Mouse (Mus musculus) forebrain, postnatal 0 days (tissue): Measurements from ENCODE around the gene Fam151a. TPM values are rescaled to one million over a fixed set of nuclear protein-coding genes. Genes with fewer than 3 reads are reported as not detected.
A peak's percentile ranks its signal among the peaks of the same experiment; 100 is the strongest.
"Not testable (repeated sequence)": the region's sequence is repeated elsewhere in the genome, so short reads cannot be mapped to it uniquely, and the experiment has no call there.

ENCODE experiments used
- ATAC-seq: fragments of 200-750 bp; cut with Nextera tagmentation; 2 replicates; pipeline ENCODE4 v1.8.0; 2017; ENCODE audit warnings: mild to moderate bottlenecking, moderate library complexity
- DNase-seq: peaks from one replicate; pipeline ENCODE4 v3.0.0-alpha.2; 2015
- H3K27ac ChIP-seq: fragments of 300-500 bp; sonication (generic); 2 replicates; pipeline ENCODE4 v1.5.1; 2014; ENCODE audit warnings: low read depth, mild to moderate bottlenecking, antibody characterized with exemption, low read length, moderate library complexity, mixed read lengths
- H3K27me3 ChIP-seq: fragments of 300-500 bp; sonication (generic); 2 replicates; pipeline ENCODE4 v1.6.1; 2014; ENCODE audit warnings: mild to moderate bottlenecking, low read length, mixed read lengths; ENCODE audit not compliant: insufficient read depth
- H3K36me3 ChIP-seq: fragments of 300-500 bp; sonication (generic); 2 replicates; pipeline ENCODE4 v1.6.1; 2014; ENCODE audit warnings: mild to moderate bottlenecking, moderate library complexity; ENCODE audit not compliant: insufficient read depth
- H3K4me1 ChIP-seq: fragments of 300-500 bp; sonication (generic); 2 replicates; pipeline ENCODE4 v1.6.1; 2014; ENCODE audit warnings: antibody characterized with exemption; ENCODE audit not compliant: insufficient read depth
- H3K4me2 ChIP-seq: fragments of 300-500 bp; sonication (generic); 2 replicates; pipeline ENCODE4 v1.6.1; 2014; ENCODE audit warnings: low read depth, mild to moderate bottlenecking, moderate library complexity
- H3K4me3 ChIP-seq: fragments of 300-500 bp; sonication (generic); 2 replicates; pipeline ENCODE4 v1.5.1; 2014; ENCODE audit warnings: low read depth, low read length, mixed read lengths
- H3K9ac ChIP-seq: fragments of 300-500 bp; sonication (generic); 2 replicates; pipeline ENCODE4 v1.6.1; 2014; ENCODE audit warnings: mild to moderate bottlenecking
- H3K9me3 ChIP-seq: fragments of 300-500 bp; sonication (generic); 2 replicates; pipeline ENCODE4 v1.6.1; 2016; ENCODE audit warnings: low read length
- CTCF ChIP-seq: sonication (generic); IDR thresholded peaks from 2 replicates; pipeline ENCODE4 v1.5.1; 2016; ENCODE audit warnings: antibody characterized with exemption, control low read depth, low read depth
- WGBS: fragments of 180-500 bp; shearing (Covaris S2); extraction: QIAGEN DNeasy Blood & Tissue Kit; methylation state at CpG from one replicate; pipeline ENCODE4 v1.1.7; 2014; 5-methylcytosine and 5-hydroxymethylcytosine counted together
- polyA plus RNA-seq: library from polyadenylated mRNA; unstranded; fragments of >200 nt; fragmentation: Nextera tagmentation; extraction: Ambion mirVana; gene quantifications from 2 replicates; pipeline ENCODE4 v1.2.1, GENCODE M21; 2015
- total RNA-seq: library from RNA; depleted of rRNA; stranded (reverse); fragments of >200 nt; gene quantifications from 2 replicates; pipeline ENCODE4 v1.2.3, GENCODE M21; 2014

Fam151a gene
- total and polyA plus RNA-seq, 2 experiments from 2014 or later: not detected

GRCm38 (mm10) chr4:106705096-106705665 lies 28.5 kb upstream of the Fam151a start:
- H3K4me2 ChIP-seq: no peak overlapping the region
- no peaks in the 10 kb centered on the region for H3K36me3 ChIP-seq
- H3K27ac ChIP-seq: peak overlapping the region; percentile 80
- no peak for TF ChIP-seq CTCF
- H3K9me3 ChIP-seq: no peaks in the 10 kb centered on the region
- DNase-seq (peak; percentile 38), ATAC-seq (0 out of 2 replicates have a peak, but pooled peaks have one; percentile 12)
- no peak overlapping the region for H3K4me3 ChIP-seq
- H3K27me3 ChIP-seq: no peaks in the 10 kb centered on the region
- H3K9ac ChIP-seq: peak overlapping the region; percentile 28; the same call in 1 of the 2 replicates
- H3K4me1 ChIP-seq: peaks cover 32% of the 10 kb centered on the region
- WGBS: 17% methylated on average over 8 of the region's 8 CpGs

GRCm38 (mm10) chr4:106707957-106708356 lies 25.7 kb upstream of the Fam151a start:
- no peak for ATAC-seq
- no peak for TF ChIP-seq CTCF

DNA sequence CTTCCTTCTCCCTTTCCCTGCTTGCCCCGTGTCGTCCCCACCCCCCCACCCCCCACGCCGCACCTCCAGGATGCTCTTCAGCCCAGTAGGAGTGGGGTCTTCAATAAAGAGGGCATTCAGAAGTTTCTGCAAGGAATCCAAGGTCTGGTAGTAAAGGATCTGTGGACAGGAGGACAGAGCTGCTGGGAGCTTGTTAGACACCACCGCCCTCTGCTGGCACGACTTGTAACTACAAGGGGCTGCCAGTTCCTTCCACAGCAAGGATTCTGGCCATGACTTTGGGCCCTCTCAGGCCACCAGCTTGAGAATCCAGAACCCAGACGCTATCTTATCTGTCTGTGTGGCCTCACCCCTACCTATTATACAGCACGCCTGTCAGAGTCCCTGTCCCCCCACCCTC lies 25.3 kb upstream of the Fam151a start:
- Histone ChIP-seq H3K4me1 (peaks cover 19% of the 10 kb centered on the region), H3K4me3 (no peak overlapping the region), H3K4me2 (peak overlapping the region; percentile 33; the same call in 1 of the 2 replicates), H3K36me3 (no peaks in the 10 kb centered on the region), H3K9ac (peak overlapping the region; percentile 14; the same call in 1 of the 2 replicates), H3K27me3 (no peaks in the 10 kb centered on the region), H3K27ac (no peak overlapping the region), H3K9me3 (no peaks in the 10 kb centered on the region)
- TF ChIP-seq CTCF: peak; percentile 96
- WGBS: 2% methylated on average over 8 of the region's 8 CpGs
- peak; percentile 82 for DNase-seq
- ATAC-seq: peak; percentile 56

More at GRCm38 (mm10) chr4:106707957-106708356, 25.7 kb upstream of the Fam151a start:
- no peak overlapping the region for H3K4me3 ChIP-seq
- no peak overlapping the region for H3K27ac ChIP-seq
- H3K9me3 ChIP-seq: no peaks in the 10 kb centered on the region
- no peak for DNase-seq
- H3K36me3 ChIP-seq: no peaks in the 10 kb centered on the region
- peak overlapping the region; percentile 33; the same call in 1 of the 2 replicates for H3K4me2 ChIP-seq
- WGBS: 39% methylated on average over 5 of the region's 5 CpGs
- peaks cover 19% of the 10 kb centered on the region for H3K4me1 ChIP-seq
- no peak overlapping the region for H3K9ac ChIP-seq
- no peaks in the 10 kb centered on the region for H3K27me3 ChIP-seq

DNA sequence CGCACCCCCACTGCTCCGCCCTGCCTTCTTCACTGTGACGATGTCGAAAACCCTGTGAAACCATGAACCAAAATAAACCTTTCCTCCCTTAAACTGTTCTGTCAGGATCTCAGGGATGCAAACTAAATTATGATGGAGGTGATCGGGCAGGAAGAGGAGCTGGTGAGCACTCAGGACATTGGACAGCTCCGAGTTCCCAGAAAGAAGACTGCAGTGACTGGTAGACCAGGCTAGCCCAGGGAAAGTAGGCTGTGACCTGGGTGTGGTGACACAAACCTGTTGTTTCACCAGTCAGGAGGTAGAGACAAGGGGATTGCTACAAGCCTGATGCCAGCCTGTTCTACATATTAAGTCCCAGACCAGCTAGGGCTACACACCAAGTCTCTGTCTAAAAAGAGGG lies 20.1 kb upstream of the Fam151a start:
- 92% methylated on average over 6 of the region's 6 CpGs for WGBS
- TF ChIP-seq CTCF: no peak
- no peaks in the 10 kb centered on the region for H3K27me3 ChIP-seq
- no peaks in the 10 kb centered on the region for H3K36me3 ChIP-seq
- H3K4me3 ChIP-seq: no peak overlapping the region
- no peak overlapping the region for H3K9ac ChIP-seq
- no peak overlapping the region for H3K4me2 ChIP-seq
- H3K27ac ChIP-seq: no peak overlapping the region
- no peaks in the 10 kb centered on the region for H3K4me1 ChIP-seq
- DNase-seq (no peak), ATAC-seq (no peak)
- no peaks in the 10 kb centered on the region for H3K9me3 ChIP-seq

DNA sequence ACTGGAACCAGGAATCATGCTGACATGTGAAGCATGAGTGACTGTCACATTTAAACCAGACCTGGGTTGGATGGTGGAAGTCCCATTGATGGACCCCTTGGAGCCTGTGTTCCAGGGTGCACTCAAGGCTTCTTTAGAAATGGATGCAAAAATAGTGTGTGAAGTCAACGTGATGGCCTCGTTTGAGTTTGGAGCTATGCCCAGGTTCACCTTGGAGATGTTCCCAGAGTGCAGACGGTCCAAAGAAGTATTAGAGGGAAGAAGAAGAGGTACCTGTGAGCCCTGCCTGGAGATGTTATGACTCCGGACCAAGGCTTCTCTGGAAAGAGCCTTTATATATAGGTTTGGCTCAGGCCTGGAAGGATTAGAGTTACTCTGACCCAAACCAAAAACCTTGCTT lies 13.1 kb upstream of the Fam151a start:
- H3K9me3 ChIP-seq: no peaks in the 10 kb centered on the region
- no peak overlapping the region for H3K9ac ChIP-seq
- DNase-seq: no peak
- no peaks in the 10 kb centered on the region for H3K4me1 ChIP-seq
- H3K4me2 ChIP-seq: no peak overlapping the region
- no peak overlapping the region for H3K4me3 ChIP-seq
- H3K27me3 ChIP-seq: no peaks in the 10 kb centered on the region
- no peak for TF ChIP-seq CTCF
- no peak for ATAC-seq
- H3K36me3 ChIP-seq: no peaks in the 10 kb centered on the region
- no peak overlapping the region for H3K27ac ChIP-seq
- WGBS: 69% methylated on average over 4 of the region's 4 CpGs

GRCm38 (mm10) chr4:106730814-106731213 lies 2.9 kb upstream of the Fam151a start, which contains the start of gene Mroh7:
Mroh7 (minus strand) TSS chr4:106730925.
- Histone ChIP-seq H3K27me3 (no peaks in the 10 kb centered on the region), H3K27ac (no peak within 1 kb of the TSS), H3K4me3 (no peak within 1 kb of the TSS), H3K36me3 (no peaks in the 10 kb centered on the region), H3K4me2 (no peak within 1 kb of the TSS), H3K4me1 (no peaks in the 10 kb centered on the region), H3K9ac (no peak within 1 kb of the TSS), H3K9me3 (no peaks in the 10 kb centered on the region)
- 0 out of 2 replicates have a peak, but pooled peaks have one; percentile 5 for TF ChIP-seq CTCF
- no peak for DNase-seq
- ATAC-seq: no peak
- 77% methylated on average over 7 of the region's 7 CpGs for WGBS

DNA sequence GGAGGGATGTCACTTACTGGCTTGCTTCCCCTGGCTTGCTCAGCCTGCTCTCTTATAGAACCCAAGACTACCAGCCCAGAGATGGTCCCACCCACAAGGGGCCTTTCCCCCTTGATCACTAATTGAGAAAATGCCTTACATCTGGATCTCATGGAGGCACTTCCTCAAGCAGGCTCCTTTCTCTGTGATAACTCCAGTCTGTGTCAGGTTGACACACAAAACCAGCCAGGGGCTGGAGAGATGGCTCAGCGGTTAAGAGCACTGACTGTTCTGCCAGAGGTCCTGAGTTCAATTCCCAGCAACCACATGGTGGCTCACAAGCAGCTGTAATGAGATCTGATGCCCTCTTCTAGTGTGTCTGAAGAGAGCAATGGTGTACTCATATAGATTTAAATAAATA lies 3.2 kb downstream of the Fam151a start:
- H3K9ac ChIP-seq, H3K9me3 ChIP-seq, ATAC-seq, H3K36me3 ChIP-seq, DNase-seq, H3K27ac ChIP-seq, H3K27me3 ChIP-seq, H3K4me3 ChIP-seq, H3K4me2 ChIP-seq, H3K4me1 ChIP-seq: not testable (repeated sequence)
- WGBS: 84% methylated on average over 1 of the region's 1 CpGs
